Mouse (Mus musculus) forebrain, embryonic 13.5 days (tissue): ENCODE measurements around the gene Rbms2. TPM values are rescaled to one million over a fixed set of nuclear protein-coding genes. Genes with fewer than 3 reads are reported as not detected.
"Not testable (repeated sequence)": the region's sequence is repeated elsewhere in the genome, so short reads cannot be mapped to it uniquely, and the experiment has no call there.

Source experiments
- ATAC-seq: fragments of 200-750 bp; cut with Nextera tagmentation; 2 replicates; pipeline ENCODE4 v1.8.0; 2017
- H3K27ac ChIP-seq: fragments of 300-500 bp; sonication (generic); 2 replicates; pipeline ENCODE4 v1.5.1; 2015; ENCODE audit warnings: inconsistent platforms, mild to moderate bottlenecking, moderate library complexity
- H3K27me3 ChIP-seq: fragments of 300-500 bp; sonication (generic); 2 replicates; pipeline ENCODE4 v1.6.1; 2015; ENCODE audit warnings: mild to moderate bottlenecking, inconsistent platforms
- H3K36me3 ChIP-seq: fragments of 300-500 bp; sonication (generic); 2 replicates; pipeline ENCODE4 v1.6.1; 2015; ENCODE audit warnings: mild to moderate bottlenecking, inconsistent platforms; ENCODE audit not compliant: poor library complexity, severe bottlenecking
- H3K4me1 ChIP-seq: fragments of 300-500 bp; sonication (generic); 2 replicates; pipeline ENCODE4 v1.6.1; 2015; ENCODE audit warnings: inconsistent platforms
- H3K4me2 ChIP-seq: fragments of 300-500 bp; sonication (generic); 2 replicates; pipeline ENCODE4 v1.6.1; 2015; ENCODE audit warnings: inconsistent platforms, mild to moderate bottlenecking, moderate library complexity
- H3K4me3 ChIP-seq: fragments of 300-500 bp; sonication (generic); 2 replicates; pipeline ENCODE4 v1.5.1; 2015; ENCODE audit warnings: mild to moderate bottlenecking, inconsistent platforms
- H3K9ac ChIP-seq: fragments of 300-500 bp; sonication (generic); 2 replicates; pipeline ENCODE4 v1.6.1; 2015; ENCODE audit warnings: mild to moderate bottlenecking, inconsistent platforms
- H3K9me3 ChIP-seq: fragments of 300-500 bp; sonication (generic); replicated peaks from 2 replicates; pipeline ENCODE4 v1.6.1; 2016; ENCODE audit warnings: inconsistent platforms
- WGBS: fragments of 180-500 bp; shearing (Covaris S2); methylation state at CpG from one replicate; pipeline ENCODE4 v1.1.7; 2015; 5-methylcytosine and 5-hydroxymethylcytosine counted together
- polyA plus RNA-seq: library from polyadenylated mRNA; unstranded; fragments of >200 nt; fragmentation: Nextera tagmentation; extraction: Ambion mirVana; gene quantifications from 2 replicates; pipeline ENCODE4 v1.2.1, GENCODE M21; 2015

Rbms2 gene
- polyA plus RNA-seq, 1 experiment from 2014 or later, result 12.6 TPM

GRCm38 (mm10) chr10:128211390-128212108 is 31.5 kb upstream of the Rbms2 start, which contains the start of gene Spryd4:
TSS of gene Spryd4 (minus strand) at chr10:128211807.
- peak within 1 kb of the TSS; percentile 64 for H3K4me3 ChIP-seq
- H3K9me3 ChIP-seq, result no peaks in the 10 kb centered on the region
- peak within 1 kb of the TSS; percentile 70 for H3K9ac ChIP-seq
- peaks cover 12% of the 10 kb centered on the region for H3K4me1 ChIP-seq
- peak within 1 kb of the TSS; percentile 89 for H3K4me2 ChIP-seq
- under 1% methylated on average over 30 of the region's 30 CpGs for WGBS
- peaks cover 17% of the 10 kb centered on the region for H3K27me3 ChIP-seq
- peaks cover 3% of the 10 kb centered on the region for H3K36me3 ChIP-seq
- peak within 1 kb of the TSS; percentile 57; the same call in 1 of the 2 replicates for H3K27ac ChIP-seq
- peak; percentile 98 for ATAC-seq

GRCm38 (mm10) chr10:128210954-128211353 is 30.9 kb upstream of the Rbms2 start:
- WGBS, result 29% methylated on average over 14 of the region's 14 CpGs
- H3K27me3 ChIP-seq, result peaks cover 17% of the 10 kb centered on the region
- H3K27ac ChIP-seq, result no peak overlapping the region
- no peaks in the 10 kb centered on the region for H3K9me3 ChIP-seq
- peaks cover 8% of the 10 kb centered on the region for H3K36me3 ChIP-seq
- peaks cover 12% of the 10 kb centered on the region for H3K4me1 ChIP-seq
- ATAC-seq, result 0 out of 2 replicates have a peak, but pooled peaks have one; percentile 9
- peak overlapping the region; percentile 70 for H3K9ac ChIP-seq
- peak overlapping the region; percentile 89 for H3K4me2 ChIP-seq
- H3K4me3 ChIP-seq, result peak overlapping the region; percentile 64

GRCm38 (mm10) chr10:128210131-128210530 is 30.0 kb upstream of the Rbms2 start:
- Histone ChIP-seq H3K27ac (no peak overlapping the region), H3K36me3 (peaks cover 8% of the 10 kb centered on the region), H3K27me3 (peaks cover 17% of the 10 kb centered on the region), H3K4me1 (peaks cover 12% of the 10 kb centered on the region), H3K9ac (no peak overlapping the region), H3K4me2 (peak overlapping the region; percentile 89; the same call in 1 of the 2 replicates), H3K4me3 (0 out of 2 replicates have a peak overlapping the region, but pooled peaks have one; percentile 64), H3K9me3 (no peaks in the 10 kb centered on the region)
- no peak for ATAC-seq
- WGBS, result 89% methylated on average over 2 of the region's 2 CpGs

- Histone ChIP-seq H3K4me3 (no peak overlapping the region), H3K27ac (no peak overlapping the region), H3K9ac (no peak overlapping the region), H3K9me3 (no peaks in the 10 kb centered on the region), H3K36me3 (peaks cover 8% of the 10 kb centered on the region), H3K4me1 (peaks cover 12% of the 10 kb centered on the region), H3K27me3 (peaks cover 12% of the 10 kb centered on the region), H3K4me2 (no peak overlapping the region)
- 94% methylated on average over 11 of the region's 11 CpGs for WGBS
- no peak for ATAC-seq
Observed at GRCm38 (mm10) chr10:128209311-128210009, 29.4 kb upstream of the Rbms2 start.

- no peak overlapping the region for H3K27ac ChIP-seq
- peaks cover 12% of the 10 kb centered on the region for H3K4me1 ChIP-seq
- 95% methylated on average over 10 of the region's 10 CpGs for WGBS
- no peak overlapping the region for H3K9ac ChIP-seq
- no peak overlapping the region for H3K4me2 ChIP-seq
- no peak overlapping the region for H3K4me3 ChIP-seq
- H3K36me3 ChIP-seq, result peaks cover 8% of the 10 kb centered on the region
- ATAC-seq, result no peak
- 0 out of 2 replicates have a peak, but pooled peaks cover 3% of the 10 kb centered on the region for H3K27me3 ChIP-seq
- no peaks in the 10 kb centered on the region for H3K9me3 ChIP-seq
Observed at GRCm38 (mm10) chr10:128208326-128208725, 28.2 kb upstream of the Rbms2 start.

GRCm38 (mm10) chr10:128204941-128205340 is 24.8 kb upstream of the Rbms2 start:
- no peak overlapping the region for H3K27ac ChIP-seq
- no peak overlapping the region for H3K9ac ChIP-seq
- no peaks in the 10 kb centered on the region for H3K9me3 ChIP-seq
- ATAC-seq, result no peak
- H3K4me3 ChIP-seq, result no peak overlapping the region
- no peaks in the 10 kb centered on the region for H3K27me3 ChIP-seq
- H3K4me2 ChIP-seq, result no peak overlapping the region
- no peaks in the 10 kb centered on the region for H3K4me1 ChIP-seq
- 90% methylated on average over 15 of the region's 15 CpGs for WGBS
- peaks cover 8% of the 10 kb centered on the region for H3K36me3 ChIP-seq

GRCm38 (mm10) chr10:128201856-128202255 is 21.8 kb upstream of the Rbms2 start:
- Histone ChIP-seq H3K9ac (no peak overlapping the region), H3K36me3 (peaks cover 8% of the 10 kb centered on the region), H3K4me3 (no peak overlapping the region), H3K4me1 (no peaks in the 10 kb centered on the region), H3K27ac (no peak overlapping the region), H3K27me3 (peaks cover 3% of the 10 kb centered on the region), H3K9me3 (no peaks in the 10 kb centered on the region), H3K4me2 (no peak overlapping the region)
- 78% methylated on average over 6 of the region's 6 CpGs for WGBS
- ATAC-seq, result no peak

GRCm38 (mm10) chr10:128194551-128195461 is 14.7 kb upstream of the Rbms2 start:
- Histone ChIP-seq H3K27ac (no peak overlapping the region), H3K27me3 (peaks cover 25% of the 10 kb centered on the region), H3K9ac (peak overlapping the region; percentile 77), H3K36me3 (no peaks in the 10 kb centered on the region), H3K4me2 (peak overlapping the region; percentile 100), H3K9me3 (no peaks in the 10 kb centered on the region), H3K4me1 (peaks cover 10% of the 10 kb centered on the region), H3K4me3 (peak overlapping the region; percentile 74)
- under 1% methylated on average over 53 of the region's 79 CpGs for WGBS
- peak; percentile 90 for ATAC-seq

GRCm38 (mm10) chr10:128194024-128194550 is 14.0 kb upstream of the Rbms2 start, which contains the start of gene Gls2:
TSS of gene Gls2 (plus strand) at chr10:128194457.
- Histone ChIP-seq H3K27me3 (peaks cover 25% of the 10 kb centered on the region), H3K36me3 (no peaks in the 10 kb centered on the region), H3K4me3 (peak within 1 kb of the TSS; percentile 74), H3K9ac (peak within 1 kb of the TSS; percentile 77), H3K27ac (no peak within 1 kb of the TSS), H3K4me2 (peak within 1 kb of the TSS; percentile 100), H3K9me3 (no peaks in the 10 kb centered on the region), H3K4me1 (peaks cover 10% of the 10 kb centered on the region)
- peak; percentile 98 for ATAC-seq
- WGBS, result under 1% methylated on average over 46 of the region's 46 CpGs

- WGBS, result 93% methylated on average over 6 of the region's 6 CpGs
Observed at GRCm38 (mm10) chr10:128193113-128193512, 13.0 kb upstream of the Rbms2 start.

GRCm38 (mm10) chr10:128192030-128192766 is 12.1 kb upstream of the Rbms2 start:
- 92% methylated on average over 3 of the region's 3 CpGs for WGBS
- not testable (repeated sequence) for H3K36me3 ChIP-seq, H3K4me3 ChIP-seq, ATAC-seq, H3K4me2 ChIP-seq, H3K27ac ChIP-seq, H3K9me3 ChIP-seq, H3K9ac ChIP-seq
- H3K27me3 ChIP-seq, result peaks cover 25% of the 10 kb centered on the region
- peaks cover 12% of the 10 kb centered on the region for H3K4me1 ChIP-seq

More at GRCm38 (mm10) chr10:128193113-128193512, 13.0 kb upstream of the Rbms2 start:
- Histone ChIP-seq H3K9ac (no peak overlapping the region), H3K4me3 (no peak overlapping the region), H3K9me3 (no peaks in the 10 kb centered on the region), H3K27me3 (peaks cover 25% of the 10 kb centered on the region), H3K36me3 (no peaks in the 10 kb centered on the region), H3K4me1 (peaks cover 12% of the 10 kb centered on the region), H3K4me2 (no peak overlapping the region), H3K27ac (no peak overlapping the region)
- no peak for ATAC-seq
